Mouse (Mus musculus) thymus, postnatal 36 days (tissue): ENCODE measurements around the gene Ino80e.
A peak's percentile ranks its signal among the peaks of the same experiment; 100 is the strongest.
"Not testable (repeated sequence)": the region's sequence is repeated elsewhere in the genome, so short reads cannot be mapped to it uniquely, and the experiment has no call there.

ENCODE experiments used
- DNase-seq, 2 experiments: peaks; one replicate each; pipeline ENCODE4 v3.0.0; 2022; ENCODE audit warnings: mixed read lengths in 2 of 2

Gene Ino80e

DNA sequence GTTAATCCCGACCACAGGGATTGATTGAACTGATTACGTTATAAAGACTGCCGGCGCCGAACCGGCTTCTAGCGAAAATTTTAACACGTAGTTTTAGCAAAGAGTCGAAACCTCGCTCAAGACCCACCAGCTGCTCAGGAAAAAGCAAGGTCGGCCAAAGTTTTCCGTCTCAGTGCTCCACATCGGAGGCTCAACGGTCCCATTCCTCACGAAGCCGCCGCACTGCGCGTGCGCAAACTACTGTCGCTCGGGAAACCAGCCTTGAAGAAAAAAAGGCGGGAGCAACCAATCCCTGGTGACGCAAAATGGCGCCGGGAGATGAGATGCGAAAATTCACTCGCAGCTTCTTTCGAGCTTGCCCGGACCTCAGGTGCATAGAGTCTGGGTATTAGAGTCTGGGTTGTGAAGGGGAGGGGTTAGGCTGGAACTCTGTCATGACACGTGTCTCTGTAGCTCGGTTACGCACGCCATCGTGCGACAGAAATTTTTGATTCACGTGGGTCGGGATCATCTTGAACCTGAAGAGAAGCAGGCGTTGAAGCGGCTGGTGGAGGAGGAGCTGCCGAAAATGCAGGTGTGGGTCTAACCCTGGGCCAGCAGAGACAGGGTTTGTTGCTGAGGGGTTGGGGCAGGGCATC is at the start of gene Ino80e:
Ino80e (minus strand) TSS at position 231 of the 638 bp plus-strand sequence.
- DNase-seq: peak; percentile 90 to 91

DNA sequence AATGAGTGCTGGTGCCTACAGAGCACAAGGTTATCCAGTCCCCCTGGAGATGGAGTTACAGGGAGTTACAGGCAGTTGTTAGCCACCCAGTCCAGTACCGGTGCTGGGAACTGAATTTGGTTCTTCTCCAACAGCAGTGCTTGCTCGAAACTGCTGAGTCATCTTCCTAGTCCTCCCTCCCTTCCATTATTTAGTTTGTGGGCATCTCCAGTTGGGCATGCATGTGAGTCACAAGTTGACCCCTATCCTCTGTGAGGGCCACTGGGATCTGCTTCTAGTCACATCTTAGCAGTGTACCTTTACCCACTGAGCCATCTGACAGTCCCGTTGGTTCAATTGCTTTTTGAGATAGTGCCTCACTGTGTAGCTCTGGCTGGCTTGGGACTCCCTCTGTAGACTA is 43.4 kb upstream of the Ino80e start:
- DNase-seq: no peak

DNA sequence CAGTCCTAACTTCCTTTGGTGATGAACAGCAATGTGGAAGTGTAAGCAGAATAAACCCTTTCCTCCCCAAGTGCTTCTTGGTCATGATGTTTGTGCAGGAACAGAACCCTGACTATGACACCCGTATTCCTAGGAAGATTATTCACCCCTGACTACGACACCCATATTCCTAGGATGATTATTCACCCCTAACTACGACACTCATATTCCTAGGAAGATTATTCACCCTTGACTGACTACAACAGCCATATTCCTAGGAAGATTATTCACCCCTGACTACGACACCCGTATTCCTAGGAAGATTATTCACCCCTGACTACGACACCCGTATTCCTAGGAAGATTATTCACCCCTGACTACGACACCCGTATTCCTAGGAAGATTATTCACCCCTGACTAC is 37.6 kb upstream of the Ino80e start:
- DNase-seq: not testable (repeated sequence)

DNA sequence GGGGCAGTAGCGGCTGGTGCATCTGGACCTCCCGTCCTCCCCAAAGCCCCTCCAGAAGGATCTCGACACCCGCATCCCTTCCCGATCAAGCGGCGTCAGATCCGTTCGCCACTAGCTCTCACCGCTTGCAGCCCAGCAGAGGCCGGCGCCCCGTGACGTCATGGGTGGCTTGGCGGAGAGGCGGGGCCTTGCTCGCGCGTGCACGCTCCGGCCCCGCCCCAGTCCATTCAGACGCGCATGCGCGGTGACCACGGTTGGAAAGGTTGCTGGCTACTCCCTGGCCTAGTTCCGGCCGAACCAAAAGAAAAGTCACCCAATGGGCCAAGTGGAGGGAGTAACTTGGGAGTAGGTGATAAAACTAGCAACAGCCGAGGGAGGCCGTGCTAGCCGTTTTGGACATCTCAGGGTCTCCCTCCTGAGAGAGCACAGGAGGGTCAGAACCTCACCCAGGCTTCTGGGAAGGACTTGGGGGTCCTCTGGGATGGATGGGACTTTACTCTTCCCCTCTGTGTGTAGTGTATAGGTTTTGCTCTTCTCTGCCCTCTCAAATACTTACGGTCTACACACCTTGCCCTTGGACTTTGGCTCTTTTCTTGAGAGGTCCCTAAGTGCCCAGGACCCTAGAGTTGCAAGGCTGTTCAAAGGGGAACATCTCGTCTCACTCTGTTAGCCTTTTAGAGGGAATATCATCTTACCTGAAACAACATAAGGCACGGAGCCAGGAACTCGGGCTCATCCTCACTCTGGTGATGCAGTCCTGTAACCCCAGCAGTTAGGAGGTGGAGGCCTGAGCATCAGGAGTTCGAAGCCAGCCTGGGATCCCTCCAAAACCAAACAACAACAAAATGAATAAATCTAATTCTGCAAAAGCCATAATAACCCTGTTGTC is 36.2 kb upstream of the Ino80e start:
- peak; percentile 92 to 94 for DNase-seq

DNA sequence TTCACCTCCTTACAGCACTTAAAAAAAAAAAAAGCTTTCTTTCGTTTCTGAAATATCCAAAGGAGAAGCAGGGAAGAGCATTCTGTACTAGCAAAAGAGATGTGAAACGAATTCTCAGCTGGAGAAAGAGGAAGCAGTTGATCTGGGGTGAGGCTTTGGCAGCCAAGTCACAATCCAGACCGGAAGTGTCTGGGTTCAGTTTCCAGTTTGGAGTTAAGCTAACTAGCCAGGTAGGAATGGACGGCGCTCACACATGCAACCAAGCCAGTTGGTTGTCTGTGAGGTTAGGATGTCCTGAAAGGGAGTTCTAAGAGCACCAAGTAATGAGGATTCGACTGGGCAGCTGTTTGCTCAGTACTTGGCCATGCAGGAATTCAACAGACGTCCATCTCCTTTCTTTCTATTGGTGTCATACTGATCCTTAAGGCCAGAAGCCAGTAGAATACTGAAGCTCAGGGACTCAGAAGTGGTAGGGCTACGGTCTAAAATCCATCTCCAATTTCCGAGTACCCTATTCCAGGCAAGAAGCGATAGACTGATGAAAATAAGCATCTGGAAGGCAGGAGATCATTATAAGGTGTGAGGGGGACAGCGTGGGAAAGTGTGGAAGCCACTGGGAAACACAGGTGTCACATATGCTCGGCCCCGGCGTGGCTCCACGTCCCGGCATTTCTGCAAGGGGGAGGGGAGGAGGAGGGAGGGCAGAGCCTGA is 35.4 kb upstream of the Ino80e start:
- DNase-seq: peak; percentile 10 to 18

DNA sequence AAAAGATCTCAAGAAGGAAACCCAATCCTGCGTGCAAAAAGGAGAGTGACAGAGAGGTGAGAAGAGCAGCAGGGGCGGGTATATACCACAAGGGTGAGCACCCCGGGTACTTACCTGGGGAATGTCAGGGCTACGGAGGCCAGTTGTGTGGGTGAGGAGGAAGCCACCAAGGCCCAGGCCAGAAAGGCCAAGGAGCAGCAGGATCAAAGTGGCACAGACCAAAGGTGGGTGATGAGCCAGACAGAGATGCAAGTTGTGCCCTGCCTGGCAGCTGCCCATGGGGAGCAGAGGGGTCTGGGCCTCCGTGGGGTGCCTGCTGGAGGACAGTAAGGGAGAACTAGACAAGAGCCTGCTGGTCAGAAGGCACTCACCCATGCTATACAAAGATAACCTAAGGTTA is 34.7 kb upstream of the Ino80e start:
- peak in 1 of 2 experiments; percentile 19 for DNase-seq

DNA sequence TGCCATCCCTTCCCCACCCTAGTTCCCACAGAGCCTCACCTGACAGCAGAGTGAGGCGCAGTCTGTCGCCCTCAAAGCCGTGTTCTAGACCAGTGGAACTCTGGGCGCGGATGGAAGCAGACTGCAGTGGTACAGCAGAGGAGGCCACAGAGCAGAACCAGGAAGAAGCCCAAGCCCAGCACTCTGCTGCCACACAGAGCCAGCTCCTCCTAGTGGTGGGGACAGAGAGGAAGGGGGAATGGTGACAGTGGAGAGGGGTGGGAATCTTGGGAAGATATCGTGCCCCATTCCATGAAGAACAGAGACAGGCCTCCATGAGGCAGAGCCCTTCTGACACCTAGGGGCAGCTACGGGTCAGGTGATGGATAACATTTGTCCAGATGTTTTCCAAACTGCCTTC is 26.7 kb upstream of the Ino80e start:
- DNase-seq: no peak

DNA sequence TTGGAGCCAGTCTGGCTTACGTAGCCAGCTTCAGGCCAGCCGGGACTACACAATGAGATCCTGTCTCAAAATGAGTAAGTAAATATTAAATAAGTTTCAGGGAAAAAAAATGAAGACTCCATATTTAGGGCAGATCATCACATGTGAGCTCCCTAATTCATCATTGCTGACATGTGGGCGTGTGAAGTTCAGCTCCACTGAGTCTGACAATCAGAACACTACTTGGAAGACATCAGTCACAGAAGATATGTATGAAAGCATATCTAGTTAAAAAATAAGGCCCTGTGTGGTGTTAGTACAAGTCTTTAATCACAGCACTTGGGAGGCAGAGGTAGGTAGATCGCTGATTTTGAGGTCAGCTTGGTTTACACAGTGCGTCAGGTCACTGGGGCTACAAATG is 25.1 kb upstream of the Ino80e start:
- DNase-seq: no peak

DNA sequence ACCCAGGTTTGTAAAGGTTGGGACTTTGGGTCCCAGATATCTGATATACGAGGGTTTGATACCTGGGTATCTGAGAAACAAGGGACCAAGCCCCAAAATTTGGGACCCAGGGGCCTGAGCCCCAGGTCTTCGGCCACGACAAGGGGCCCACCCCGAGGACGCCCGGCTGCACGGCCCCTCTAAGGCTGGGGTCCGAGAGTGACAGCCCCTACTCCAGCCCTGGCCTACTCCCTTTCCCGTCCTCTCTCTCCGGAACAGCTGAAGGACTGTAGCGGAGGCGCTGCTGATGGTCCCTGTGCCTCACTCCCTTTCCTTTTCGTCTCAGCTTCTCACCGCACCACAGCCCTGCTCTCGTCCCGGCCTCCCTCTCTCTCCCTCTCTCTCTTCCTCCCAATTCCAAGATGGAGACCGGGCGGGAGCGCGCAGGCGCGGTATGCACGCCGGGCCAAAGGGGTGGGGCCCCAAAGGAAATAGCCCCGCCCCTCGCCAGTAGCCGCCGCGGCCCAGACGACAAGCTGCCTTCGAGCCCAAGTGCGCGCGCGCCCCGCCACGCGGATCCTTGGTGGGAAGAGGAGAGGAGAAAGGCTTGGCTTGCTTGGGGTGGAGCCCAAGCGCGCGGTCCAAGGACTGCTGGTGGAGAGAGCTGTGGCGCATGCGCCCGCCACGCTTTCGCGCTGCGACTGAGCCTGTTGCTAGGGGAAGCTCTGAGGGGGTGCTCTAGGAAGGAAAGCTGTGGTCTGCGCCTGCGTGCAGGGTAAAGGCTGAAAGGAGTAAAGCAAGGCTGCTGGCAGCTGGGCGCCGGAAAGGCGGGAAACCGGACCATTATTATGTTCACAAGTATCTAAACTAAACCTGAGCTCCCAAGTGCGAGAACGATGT is 22.3 kb upstream of the Ino80e start, which contains the start of gene Taok2:
Taok2 (minus strand) TSS at position 418 of the 879 bp plus-strand sequence.
- peak; percentile 93 to 95 for DNase-seq

DNA sequence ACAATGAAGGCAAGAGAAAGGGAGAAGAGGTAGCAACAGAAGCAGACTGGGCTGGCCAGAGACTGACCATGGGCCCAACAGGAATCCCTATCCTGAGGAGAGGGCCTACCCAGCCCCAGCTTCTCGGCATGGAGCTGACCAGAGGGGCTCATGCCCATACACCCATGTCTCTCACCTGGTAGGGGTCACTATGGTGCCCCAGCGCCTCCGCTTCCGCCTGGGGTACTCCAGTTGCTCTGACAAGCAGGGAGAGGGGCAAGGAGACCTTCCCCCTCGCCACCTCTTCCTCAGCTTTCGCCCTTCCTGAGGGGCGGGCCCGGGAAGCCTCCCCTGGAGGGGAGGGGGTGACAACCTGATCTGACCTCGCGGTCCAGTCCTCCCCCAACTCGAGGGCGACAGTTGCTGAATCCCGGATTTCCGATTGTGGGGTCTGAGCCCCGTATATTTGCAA is 21.6 kb upstream of the Ino80e start:
- peak; percentile 43 to 59 for DNase-seq

DNA sequence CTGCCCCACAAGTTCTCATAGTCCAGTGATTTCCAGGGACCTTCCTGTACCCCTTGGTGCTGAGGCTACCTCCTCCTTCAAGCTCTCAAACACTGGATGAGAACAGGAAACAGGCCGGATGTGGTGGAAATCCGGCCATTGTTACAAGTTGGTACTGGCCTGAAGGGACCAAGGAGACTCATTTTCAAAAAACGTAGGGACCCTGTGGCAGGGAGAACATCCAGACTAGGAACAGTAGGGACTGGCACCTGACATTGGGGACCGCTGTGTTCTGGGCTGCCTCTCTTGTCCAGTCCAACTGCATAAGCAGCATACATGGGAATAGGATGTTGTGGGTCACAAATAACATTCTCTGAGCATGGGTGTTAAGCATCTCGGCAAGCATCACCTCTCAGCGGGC is 18.9 kb upstream of the Ino80e start:
- no peak for DNase-seq

DNA sequence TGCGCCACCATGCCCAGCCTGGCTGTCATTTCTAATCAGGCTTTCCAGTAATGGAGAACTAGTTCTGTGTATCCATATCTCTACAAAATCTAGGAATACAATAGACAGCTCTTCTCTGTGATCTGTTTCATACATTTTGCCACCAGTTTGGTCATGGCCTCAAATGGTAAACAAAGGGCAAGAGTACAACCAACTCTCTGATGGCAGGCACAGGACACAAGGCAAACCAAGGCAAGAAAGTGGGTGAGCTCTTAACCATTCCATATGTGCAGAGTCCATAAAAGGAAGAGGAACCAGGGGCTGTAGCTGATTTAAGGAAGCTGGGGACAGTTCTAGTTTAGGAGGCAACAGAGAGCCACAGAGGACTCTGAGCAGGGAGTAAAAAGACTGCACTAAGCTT is 15.1 kb upstream of the Ino80e start:
- no peak for DNase-seq

DNA sequence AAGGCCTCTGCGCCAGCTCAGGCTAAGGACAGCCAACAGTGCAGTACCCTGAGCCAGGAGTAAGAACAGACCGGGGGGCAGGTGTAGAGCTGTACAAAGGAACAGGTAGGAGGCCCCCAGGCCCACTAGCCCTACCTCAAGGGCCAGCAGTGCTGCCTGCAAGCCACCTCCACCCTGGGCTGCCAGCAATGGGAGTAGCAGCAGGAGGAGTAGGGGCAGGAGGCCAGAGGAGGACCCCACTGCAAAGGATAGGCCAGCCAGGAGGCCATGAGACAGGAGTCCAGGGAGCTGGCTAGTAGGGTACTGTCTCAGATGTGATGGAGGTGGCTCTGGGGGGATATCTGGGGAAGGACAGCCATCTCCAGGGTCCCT is 8.3 kb upstream of the Ino80e start:
- no peak for DNase-seq

DNA sequence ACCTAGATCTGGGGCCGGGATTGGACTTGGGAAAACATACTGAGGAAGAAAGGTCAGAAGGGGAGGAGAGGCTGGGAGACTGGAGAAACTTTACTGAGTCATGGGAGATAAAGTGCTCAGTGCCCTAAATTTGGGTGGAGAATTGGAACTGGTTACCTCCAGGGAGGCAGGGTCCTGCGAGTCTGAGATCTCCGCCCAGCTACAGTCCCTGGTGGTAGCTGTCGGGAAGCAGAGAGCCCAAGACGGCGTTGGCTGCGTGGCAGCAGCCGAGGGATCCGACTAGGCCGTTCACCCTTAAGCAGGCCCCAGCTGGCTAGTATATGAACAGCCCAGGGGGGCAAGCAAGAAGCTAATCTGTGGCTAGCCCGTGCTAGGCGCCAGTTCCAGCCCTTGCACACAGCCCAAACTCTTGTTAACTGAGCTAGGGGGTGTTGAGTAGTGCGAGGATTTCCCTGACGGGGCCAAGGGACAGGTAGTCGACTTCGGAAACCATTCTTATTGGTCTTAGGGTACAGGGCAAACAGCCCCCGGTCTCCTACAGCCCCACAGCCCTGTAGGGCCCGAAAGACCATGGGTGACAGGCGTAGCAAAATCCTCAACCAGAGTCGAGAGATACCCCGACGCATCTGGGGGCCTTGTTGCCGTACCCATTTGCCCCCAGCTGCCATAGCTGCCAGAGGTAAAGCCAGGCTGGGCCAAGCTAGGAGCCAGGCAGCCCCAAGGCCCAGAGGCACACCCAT is 7.8 kb upstream of the Ino80e start:
- no peak for DNase-seq

DNA sequence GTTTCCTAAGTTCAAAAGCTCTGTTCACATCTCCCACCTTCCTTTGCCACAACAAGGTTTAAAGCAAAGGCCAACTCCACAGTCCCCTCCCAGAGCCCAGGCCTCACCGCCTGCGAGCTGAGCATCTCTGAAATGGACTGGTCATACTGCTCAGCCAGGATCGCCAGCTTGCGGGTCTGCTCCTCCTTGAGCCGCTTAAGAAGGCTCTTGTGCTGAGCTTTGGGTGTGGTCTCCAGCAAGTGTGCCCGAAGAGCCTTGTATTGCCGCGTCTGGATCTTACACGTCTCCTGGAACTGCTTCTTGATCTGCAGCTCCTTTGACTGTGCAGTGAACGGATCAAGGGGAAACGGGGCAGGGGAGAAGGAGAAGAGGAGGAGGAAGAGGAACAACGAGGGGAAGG is 5.8 kb upstream of the Ino80e start:
- no peak for DNase-seq

DNA sequence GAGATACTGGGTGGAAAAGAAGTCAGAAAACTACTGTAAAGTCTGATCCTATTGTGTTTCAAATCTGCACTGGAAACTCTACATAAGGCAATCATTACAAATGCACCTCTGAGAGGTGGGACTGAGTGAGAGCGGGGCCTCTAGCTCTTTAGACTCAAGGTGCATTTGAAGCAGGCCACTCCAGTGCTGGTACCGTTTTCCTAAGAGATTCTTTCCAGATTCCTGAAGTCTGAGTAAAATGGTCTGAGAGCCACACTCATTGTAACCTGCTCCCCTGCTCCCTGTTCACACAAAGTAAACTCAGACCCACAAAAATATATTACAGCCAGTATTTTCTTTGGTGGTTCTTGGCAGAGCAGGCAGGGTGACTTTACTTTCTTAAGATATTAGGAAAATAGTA is 5.4 kb upstream of the Ino80e start:
- no peak for DNase-seq

DNA sequence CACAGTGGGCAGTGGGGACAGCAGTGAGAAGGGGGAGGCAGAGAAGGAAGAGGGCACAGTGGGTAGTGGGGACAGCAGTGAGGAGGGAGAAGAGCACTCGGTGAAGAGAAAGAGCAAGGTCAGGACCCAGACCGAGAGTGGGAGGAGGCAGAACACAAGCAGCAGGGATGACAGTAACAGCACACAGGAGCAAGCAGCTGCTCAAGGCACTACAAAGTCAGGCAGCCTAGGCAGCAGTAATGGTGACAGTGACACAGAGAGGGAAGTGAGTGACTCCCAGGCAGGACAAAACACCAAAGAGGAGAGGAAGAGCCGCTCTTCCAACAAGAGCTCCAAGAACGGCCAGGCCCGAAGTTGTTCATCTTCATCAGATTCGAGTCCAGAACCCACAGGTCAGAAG is 1.6 kb upstream of the Ino80e start:
- DNase-seq: no peak

DNA sequence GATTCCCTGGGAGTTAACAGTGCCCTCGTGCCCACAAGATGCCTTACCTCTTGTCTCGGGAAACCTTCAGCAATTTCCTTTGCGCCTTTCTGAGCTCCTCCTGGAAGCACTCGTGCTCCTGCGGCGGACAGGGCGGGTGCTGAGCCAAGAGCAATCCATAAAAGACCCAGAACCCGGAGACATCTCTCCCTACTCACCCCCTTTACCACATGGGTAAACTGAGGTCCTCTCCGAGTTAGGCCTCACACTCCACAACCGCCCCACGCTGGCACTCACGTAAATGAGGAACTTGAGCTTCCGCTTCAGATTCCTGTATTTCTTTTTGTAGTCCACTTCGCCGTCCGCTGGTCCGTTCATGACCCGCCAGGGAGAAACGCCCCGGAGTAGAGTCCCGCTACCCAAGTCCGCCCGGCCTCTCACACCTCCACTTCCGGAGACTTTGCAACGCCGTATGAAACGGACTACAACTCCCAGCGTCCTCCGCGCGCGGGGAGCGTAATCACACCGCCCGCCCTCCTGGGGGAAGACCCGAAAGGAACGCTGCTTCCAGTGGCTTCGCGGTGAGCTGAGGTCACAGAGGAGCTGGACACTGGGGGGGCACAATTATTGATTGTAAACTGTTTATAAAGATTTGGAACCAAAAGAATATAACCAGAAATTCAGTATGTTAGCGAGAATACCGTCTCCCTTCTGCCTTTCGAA is 597 bp downstream of the Ino80e start, which contains the start of gene Hirip3:
Hirip3 (plus strand) TSS at position 544 of the 702 bp plus-strand sequence.
- peak; percentile 93 to 94 for DNase-seq

DNA sequence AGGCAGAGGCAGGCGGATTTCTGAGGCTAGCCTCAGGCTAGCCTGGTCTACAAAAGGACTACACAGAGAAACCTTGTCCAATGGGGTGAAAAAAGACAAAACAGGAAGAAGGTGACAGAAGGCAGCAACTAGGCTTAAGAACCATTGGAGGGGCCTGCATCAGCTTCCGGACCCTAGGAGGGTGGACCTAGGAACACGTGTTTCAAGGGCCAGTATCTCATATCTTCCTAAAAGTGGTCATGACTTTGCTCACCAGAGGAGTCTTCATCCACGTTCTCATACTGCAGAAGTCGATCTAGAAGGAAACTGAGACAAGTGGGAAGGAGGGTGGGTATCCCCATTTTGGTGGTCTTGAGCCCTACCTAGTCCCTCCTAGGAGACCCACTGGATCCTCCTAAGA is 1.2 kb downstream of the Ino80e start:
- DNase-seq: no peak

DNA sequence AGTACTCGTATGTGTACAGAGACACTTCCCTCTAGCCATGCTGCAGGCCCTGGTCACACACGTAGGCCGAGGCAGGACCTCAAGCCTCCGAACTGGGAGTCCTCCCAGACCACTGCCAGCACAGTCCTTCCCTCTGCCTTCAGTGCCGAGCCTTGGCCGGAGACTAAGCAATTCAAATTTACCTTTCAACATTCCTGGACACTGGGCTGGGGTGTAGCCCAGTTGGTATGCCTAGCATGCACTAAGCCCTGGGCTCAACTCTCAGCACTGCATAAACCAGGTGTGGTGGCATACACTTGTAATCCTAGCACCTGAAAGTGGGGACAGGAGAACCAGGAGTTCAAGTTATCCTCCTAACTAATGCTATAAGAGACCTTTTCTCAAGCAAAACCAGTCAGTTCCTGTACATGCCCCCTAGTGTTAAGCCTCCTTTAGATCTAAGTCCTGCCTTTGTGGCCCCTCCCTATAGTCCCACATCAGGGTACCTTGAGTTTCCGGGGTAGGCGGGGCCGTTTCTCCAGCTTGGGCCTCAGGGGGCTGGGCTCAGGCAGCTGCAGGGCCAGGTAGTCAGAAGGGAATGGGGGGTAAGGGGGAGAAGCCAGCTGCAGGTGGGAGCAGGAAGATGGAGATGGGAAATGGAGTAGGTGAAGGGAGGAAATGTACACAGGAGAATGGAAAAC is 5.3 kb downstream of the Ino80e start:
- DNase-seq: peak; percentile 66 to 77
